Mouse (Mus musculus) intestine, embryonic 15.5 days (tissue): ENCODE results near the gene Rhox13. TPM values are rescaled to one million over a fixed set of nuclear protein-coding genes. Genes with fewer than 3 reads are reported as not detected.

ENCODE experiments used
- ATAC-seq: fragments of 200-750 bp; cut with Nextera tagmentation; 2 replicates; pipeline ENCODE4 v1.8.0; 2017; ENCODE audit warnings: moderate TSS enrichment, moderate library complexity
- H3K27ac ChIP-seq: fragments of 300-500 bp; sonication (generic); 2 replicates; pipeline ENCODE4 v1.5.1; 2015; ENCODE audit warnings: mild to moderate bottlenecking, inconsistent platforms
- H3K27me3 ChIP-seq: fragments of 300-500 bp; sonication (generic); replicated peaks from 2 replicates; pipeline ENCODE4 v1.6.1; 2015; ENCODE audit warnings: inconsistent platforms
- H3K36me3 ChIP-seq: fragments of 300-500 bp; sonication (generic); 2 replicates; pipeline ENCODE4 v1.6.1; 2015; ENCODE audit warnings: inconsistent platforms
- H3K4me1 ChIP-seq: fragments of 300-500 bp; sonication (generic); replicated peaks from 2 replicates; pipeline ENCODE4 v1.6.1; 2015; ENCODE audit warnings: inconsistent platforms
- H3K4me2 ChIP-seq: fragments of 300-500 bp; sonication (generic); replicated peaks from 2 replicates; pipeline ENCODE4 v1.6.1; 2015; ENCODE audit warnings: mild to moderate bottlenecking, inconsistent platforms
- H3K4me3 ChIP-seq: fragments of 300-500 bp; sonication (generic); replicated peaks from 2 replicates; pipeline ENCODE4 v1.5.1; 2015; ENCODE audit warnings: inconsistent platforms
- H3K9ac ChIP-seq: fragments of 300-500 bp; sonication (generic); 2 replicates; pipeline ENCODE4 v1.6.1; 2015; ENCODE audit warnings: inconsistent platforms
- H3K9me3 ChIP-seq: fragments of 300-500 bp; sonication (generic); 2 replicates; pipeline ENCODE4 v1.6.1; 2016; ENCODE audit warnings: inconsistent platforms
- WGBS: fragments of 180-500 bp; shearing (Covaris S2); methylation state at CpG from one replicate; pipeline ENCODE4 v1.1.7; 2015; 5-methylcytosine and 5-hydroxymethylcytosine counted together
- polyA plus RNA-seq: library from polyadenylated mRNA; unstranded; fragments of >200 nt; fragmentation: Nextera tagmentation; extraction: Ambion mirVana; gene quantifications from 2 replicates; pipeline ENCODE4 v1.2.1, GENCODE M21; 2015

Gene Rhox13
- polyA plus RNA-seq = not detected in 2 replicates

DNA sequence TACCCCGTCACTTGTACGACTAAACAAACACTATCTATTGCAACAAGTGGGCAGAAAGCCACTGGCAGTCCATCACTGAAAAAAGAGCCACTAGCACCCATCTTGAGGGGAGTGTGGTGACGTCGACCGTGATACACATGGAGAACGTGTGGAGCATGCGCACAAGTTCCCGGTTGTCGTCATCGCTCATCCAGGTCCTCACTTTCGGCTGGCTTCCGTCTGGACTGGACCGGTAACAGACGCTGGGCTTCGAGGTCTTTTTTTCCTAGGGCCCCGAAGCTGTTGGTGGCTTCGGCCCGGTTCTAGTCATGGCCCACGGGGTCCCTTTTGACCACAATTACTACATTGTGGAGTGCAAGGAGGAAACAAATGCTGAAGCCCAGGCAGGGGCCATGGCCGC, at the start of gene Rhox13:
TSS of gene Rhox13 (plus strand) at position 238 of the 400 bp plus-strand sequence.
- H3K36me3 ChIP-seq = no peaks in the 10 kb centered on the region
- no peaks in the 10 kb centered on the region for H3K27me3 ChIP-seq
- ATAC-seq = no peak
- no peak within 1 kb of the TSS for H3K4me2 ChIP-seq
- H3K27ac ChIP-seq = no peak within 1 kb of the TSS
- WGBS = 96% methylated on average over 20 of the region's 20 CpGs
- H3K4me3 ChIP-seq = no peak within 1 kb of the TSS
- H3K9ac ChIP-seq = no peak within 1 kb of the TSS
- H3K4me1 ChIP-seq = no peaks in the 10 kb centered on the region
- H3K9me3 ChIP-seq = no peaks in the 10 kb centered on the region

DNA sequence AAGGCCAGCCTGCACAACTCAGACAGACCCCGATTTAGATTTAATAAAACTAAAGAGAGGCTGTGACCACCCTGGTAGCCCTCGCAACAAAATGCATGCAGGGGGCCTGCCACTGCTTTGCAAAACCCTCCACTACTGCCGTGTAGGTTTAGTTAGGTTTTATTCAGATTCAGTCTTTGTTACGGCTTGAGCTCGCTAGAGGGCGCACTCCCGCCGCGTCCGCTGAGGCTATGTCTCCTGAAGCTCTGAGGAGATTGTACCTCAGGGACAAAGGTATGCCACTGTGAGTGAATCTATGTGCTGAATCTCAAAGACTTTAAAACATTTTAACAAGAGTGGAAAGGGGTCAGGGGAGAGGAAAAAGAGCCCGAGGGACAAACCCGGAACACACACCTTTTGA, 36.8 kb upstream of the Rhox13 start:
- H3K4me1 ChIP-seq = no peaks in the 10 kb centered on the region
- no peak overlapping the region for H3K4me2 ChIP-seq
- no peaks in the 10 kb centered on the region for H3K27me3 ChIP-seq
- 24% methylated on average over 12 of the region's 12 CpGs for WGBS
- H3K9ac ChIP-seq = no peak overlapping the region
- no peak for ATAC-seq
- H3K27ac ChIP-seq = no peak overlapping the region
- no peaks in the 10 kb centered on the region for H3K9me3 ChIP-seq
- H3K36me3 ChIP-seq = no peaks in the 10 kb centered on the region
- no peak overlapping the region for H3K4me3 ChIP-seq

DNA sequence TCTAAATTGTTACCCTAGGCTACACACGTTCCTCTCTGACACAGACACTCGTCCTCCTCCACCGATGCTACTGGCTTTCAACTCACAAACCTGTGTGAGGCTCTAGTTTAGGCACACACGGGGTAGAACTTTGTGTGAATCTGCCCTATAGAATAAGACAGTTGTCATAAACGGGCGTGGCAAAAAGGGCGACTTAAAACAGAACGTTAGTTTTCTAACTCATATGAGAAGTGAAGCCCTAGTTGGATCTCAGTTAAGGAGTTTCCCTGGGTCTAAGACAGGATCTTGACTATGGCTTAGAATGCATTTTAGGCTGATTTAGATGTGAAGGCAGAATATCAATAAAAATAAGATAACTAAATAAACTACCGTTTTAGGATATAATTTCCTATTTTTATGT, 36.0 kb upstream of the Rhox13 start, which contains the start of gene Rhox11:
TSS of gene Rhox11 (minus strand) at position 101 of the 400 bp plus-strand sequence.
- Histone ChIP-seq H3K36me3 (no peaks in the 10 kb centered on the region), H3K27me3 (no peaks in the 10 kb centered on the region), H3K4me3 (no peak within 1 kb of the TSS), H3K27ac (no peak within 1 kb of the TSS), H3K9me3 (no peaks in the 10 kb centered on the region), H3K9ac (no peak within 1 kb of the TSS), H3K4me1 (no peaks in the 10 kb centered on the region), H3K4me2 (no peak within 1 kb of the TSS)
- ATAC-seq = no peak
- WGBS = 84% methylated on average over 9 of the region's 9 CpGs

DNA sequence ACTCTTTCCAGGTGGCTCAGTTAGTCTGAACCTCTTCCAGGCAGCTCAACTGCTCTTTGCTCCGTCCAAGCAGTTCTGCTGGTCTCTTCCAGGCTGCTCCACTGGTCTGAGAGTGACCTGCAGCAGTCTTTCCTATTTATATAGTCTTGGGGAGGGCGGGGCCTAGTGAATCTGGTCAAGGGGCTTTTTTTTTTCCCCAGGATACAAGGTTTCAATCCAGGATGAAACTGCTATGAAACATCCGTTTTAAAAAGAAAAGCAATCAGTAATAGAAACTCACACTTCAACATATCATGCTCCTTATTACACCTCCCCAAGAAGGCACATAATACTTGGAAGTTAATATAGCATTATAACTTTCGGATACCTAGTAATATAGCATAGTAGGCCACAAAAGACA, 10.2 kb upstream of the Rhox13 start, which contains the start of gene Rhox12:
TSS of gene Rhox12 (minus strand) at position 101 of the 400 bp plus-strand sequence.
- Histone ChIP-seq H3K27me3 (no peaks in the 10 kb centered on the region), H3K4me1 (no peaks in the 10 kb centered on the region), H3K36me3 (no peaks in the 10 kb centered on the region), H3K4me2 (no peak within 1 kb of the TSS), H3K9me3 (no peaks in the 10 kb centered on the region), H3K9ac (no peak within 1 kb of the TSS), H3K4me3 (no peak within 1 kb of the TSS), H3K27ac (no peak within 1 kb of the TSS)
- ATAC-seq = no peak
- 70% methylated on average over 4 of the region's 4 CpGs for WGBS

DNA sequence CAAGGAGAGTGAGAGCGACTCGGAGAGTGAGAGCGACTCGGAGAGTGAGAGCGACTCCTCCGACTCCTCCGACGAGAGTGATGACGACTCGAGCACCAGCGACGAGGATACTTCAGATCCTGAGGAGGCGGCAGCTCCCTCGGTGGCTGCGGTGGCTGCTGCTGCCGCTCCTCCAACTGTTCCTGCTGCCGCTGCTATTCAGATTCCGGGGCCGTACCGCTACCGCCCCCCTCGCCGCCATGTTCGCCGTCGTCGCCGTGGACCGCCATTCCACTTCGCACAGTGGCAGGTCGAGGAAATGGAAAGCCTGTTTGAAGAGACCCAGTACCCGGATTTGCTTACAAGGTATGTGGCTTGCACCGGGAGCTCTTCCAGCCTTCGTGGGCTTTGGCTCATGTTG, 459 bp downstream of the Rhox13 start:
- H3K27me3 ChIP-seq = no peaks in the 10 kb centered on the region
- H3K4me1 ChIP-seq = no peaks in the 10 kb centered on the region
- H3K27ac ChIP-seq = no peak overlapping the region
- H3K4me3 ChIP-seq = no peak overlapping the region
- WGBS = 89% methylated on average over 34 of the region's 34 CpGs
- H3K4me2 ChIP-seq = no peak overlapping the region
- ATAC-seq = no peak
- no peaks in the 10 kb centered on the region for H3K36me3 ChIP-seq
- H3K9ac ChIP-seq = no peak overlapping the region
- H3K9me3 ChIP-seq = no peaks in the 10 kb centered on the region

DNA sequence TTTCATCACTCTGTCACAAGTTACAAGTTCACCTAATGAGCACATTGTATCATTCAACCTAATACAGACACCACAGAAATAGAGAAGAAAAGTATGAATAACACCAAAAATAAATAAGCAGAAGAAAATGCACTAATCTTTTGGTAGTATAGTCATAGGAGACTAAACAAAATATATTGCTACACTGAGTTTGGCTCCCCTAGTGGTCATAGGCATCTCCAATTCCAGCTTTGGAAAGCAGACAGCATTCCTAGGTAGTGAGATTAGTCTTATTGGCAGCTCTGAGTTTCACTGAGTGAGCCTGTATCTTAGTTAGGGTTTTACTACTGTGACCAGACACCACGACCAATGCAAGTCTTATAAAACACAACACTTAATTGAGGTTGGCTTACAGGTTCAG, 38.1 kb downstream of the Rhox13 start:
- 57% methylated on average over 1 of the region's 1 CpGs for WGBS

DNA sequence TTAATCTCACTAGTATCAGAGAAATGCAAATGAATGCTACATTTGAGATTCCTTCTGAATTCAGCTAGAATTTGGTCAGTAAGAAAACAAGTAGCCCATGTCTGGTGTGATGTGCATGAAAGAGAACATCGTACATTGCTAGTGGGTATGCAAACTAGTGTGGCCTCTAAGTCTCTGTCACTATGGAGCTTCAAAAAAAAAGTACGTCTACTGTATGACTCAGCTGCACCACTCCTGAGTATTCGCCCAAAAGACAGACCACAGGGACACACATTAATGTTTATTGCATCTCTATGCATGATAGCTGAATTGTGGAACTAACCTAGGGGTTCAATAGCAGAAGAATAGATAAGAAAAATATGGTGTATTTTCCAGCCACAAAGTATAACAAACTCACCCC, 44.3 kb downstream of the Rhox13 start:
- H3K36me3 ChIP-seq = no peaks in the 10 kb centered on the region
- no peak overlapping the region for H3K27ac ChIP-seq
- H3K4me3 ChIP-seq = no peak overlapping the region
- no peak overlapping the region for H3K9ac ChIP-seq
- H3K4me1 ChIP-seq = no peaks in the 10 kb centered on the region
- no peak for ATAC-seq
- WGBS = 83% methylated on average over 3 of the region's 3 CpGs
- H3K4me2 ChIP-seq = no peak overlapping the region
- H3K9me3 ChIP-seq = no peaks in the 10 kb centered on the region
- no peaks in the 10 kb centered on the region for H3K27me3 ChIP-seq

More for the DNA sequence above, 38.1 kb downstream of the Rhox13 start:
- Histone ChIP-seq H3K36me3 (no peaks in the 10 kb centered on the region), H3K9ac (no peak overlapping the region), H3K27me3 (no peaks in the 10 kb centered on the region), H3K27ac (no peak overlapping the region), H3K4me1 (no peaks in the 10 kb centered on the region), H3K9me3 (no peaks in the 10 kb centered on the region), H3K4me2 (no peak overlapping the region), H3K4me3 (no peak overlapping the region)
- no peak for ATAC-seq

DNA sequence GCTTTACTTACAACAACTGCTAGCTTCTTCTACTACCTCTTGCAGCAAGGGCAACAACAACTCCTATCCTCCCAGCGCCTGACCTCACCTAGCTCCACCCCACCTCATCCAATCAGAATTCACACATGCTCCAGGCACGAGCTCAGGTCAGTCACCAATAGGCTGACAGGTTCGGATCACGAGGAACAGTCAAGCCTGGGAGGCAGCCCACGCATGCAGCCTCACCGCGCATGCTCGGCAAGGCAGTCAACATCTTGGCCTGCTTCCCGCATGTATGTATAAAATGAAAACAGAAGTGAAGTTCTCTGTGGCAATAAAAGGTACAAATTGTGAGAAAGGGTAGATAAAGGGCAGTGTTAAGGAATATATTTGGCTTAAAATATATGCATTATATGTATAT, 45.0 kb downstream of the Rhox13 start:
- no peaks in the 10 kb centered on the region for H3K9me3 ChIP-seq
- no peak for ATAC-seq
- H3K36me3 ChIP-seq = no peaks in the 10 kb centered on the region
- WGBS = 71% methylated on average over 9 of the region's 9 CpGs
- H3K4me3 ChIP-seq = no peak overlapping the region
- H3K4me1 ChIP-seq = no peaks in the 10 kb centered on the region
- no peak overlapping the region for H3K4me2 ChIP-seq
- no peaks in the 10 kb centered on the region for H3K27me3 ChIP-seq
- H3K27ac ChIP-seq = no peak overlapping the region
- H3K9ac ChIP-seq = no peak overlapping the region

DNA sequence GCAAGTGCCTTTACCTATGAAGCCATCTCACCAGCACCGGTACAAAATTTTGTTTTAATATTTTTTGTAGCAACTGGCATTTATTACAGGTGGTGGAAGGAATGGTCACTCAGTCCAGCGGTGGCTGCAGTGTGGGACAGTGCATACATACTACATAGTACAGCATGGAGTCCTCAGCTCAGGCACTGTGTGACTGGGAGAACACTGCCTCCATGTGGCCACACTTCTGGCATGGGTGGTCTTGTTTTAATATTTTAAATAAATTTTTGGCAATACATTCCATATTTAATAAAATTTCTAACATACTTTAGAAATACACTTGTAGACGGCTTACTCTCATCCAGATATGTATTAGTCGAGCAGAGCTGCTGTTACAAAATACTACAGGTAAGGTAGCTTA, 45.6 kb downstream of the Rhox13 start:
- H3K4me2 ChIP-seq = no peak overlapping the region
- no peak overlapping the region for H3K4me3 ChIP-seq
- no peak overlapping the region for H3K9ac ChIP-seq
- no peaks in the 10 kb centered on the region for H3K9me3 ChIP-seq
- 80% methylated on average over 4 of the region's 4 CpGs for WGBS
- H3K27me3 ChIP-seq = no peaks in the 10 kb centered on the region
- ATAC-seq = no peak
- H3K36me3 ChIP-seq = no peaks in the 10 kb centered on the region
- no peaks in the 10 kb centered on the region for H3K4me1 ChIP-seq
- H3K27ac ChIP-seq = no peak overlapping the region

Other genes with a start within 250 kb of the Rhox13 start
- not detected in 2 replicates for gene Rhox8, start 242.3 kb upstream of the Rhox13 start, polyA plus RNA-seq
- not detected in 2 replicates for gene Rhox7b, start 224.0 kb upstream of the Rhox13 start, polyA plus RNA-seq
- gene Rhox9, start 219.4 kb upstream of the Rhox13 start, polyA plus RNA-seq = not detected in 2 replicates
- not detected in 2 replicates for gene Btg1-ps1, start 102.4 kb upstream of the Rhox13 start, polyA plus RNA-seq
- not detected in 2 replicates for gene Btg1-ps2, start 78.1 kb upstream of the Rhox13 start, polyA plus RNA-seq
- not detected in 2 replicates for gene Rhox10, start 54.7 kb upstream of the Rhox13 start, polyA plus RNA-seq
- gene Rhox11, start 36.1 kb upstream of the Rhox13 start, polyA plus RNA-seq = not detected in 2 replicates
- not detected in 2 replicates for gene Rhox12, start 10.3 kb upstream of the Rhox13 start, polyA plus RNA-seq
- 3.6 and 3.8 TPM in 2 replicates for gene Zbtb33, start 68.6 kb downstream of the Rhox13 start, polyA plus RNA-seq
- 25.5 and 30.6 TPM in 2 replicates for gene Tmem255a, start 131.2 kb downstream of the Rhox13 start, polyA plus RNA-seq
- 0.25 TPM in 1 of 2 replicates, not detected in the other for gene Atp1b4, start 195.0 kb downstream of the Rhox13 start, polyA plus RNA-seq